In genomic region chr4:148360931-148361330, GRCm38 (mm10) we compare ENCODE assay signal across 11 mouse cellular contexts.
A peak's percentile ranks its signal among the peaks of the same experiment; 100 is the strongest.
DNase-seq lines count a peak whose midpoint lies in the region; ATAC-seq lines count a peak whose summit lies in the region.
"Had no signal": no experiment of that assay in that cellular context is flagged by ENCODE, and none has a peak within 500 bp of the region (broad histone marks: within the 10 kb centered on the region; RNA-seq: fewer than 3 reads in every experiment).

No protein-coding gene starts in this region.

- H3K27me3 ChIP-seq in limb, embryonic 15.5 days, result no peaks in the 10 kb centered on the region
- no peaks in the 10 kb centered on the region for H3K27me3 ChIP-seq in limb, embryonic 10.5 days (ENCODE audit: low read depth, poor library complexity, severe bottlenecking)
- no peaks in the 10 kb centered on the region for H3K27me3 ChIP-seq in kidney, embryonic 16.5 days (ENCODE audit: insufficient read depth, low read length)
- H3K27me3 ChIP-seq: kidney, embryonic 15.5 days had no signal

- 63% methylated on average over 9 of the region's 9 CpGs for WGBS in limb, embryonic 15.5 days
- 85% methylated on average over 9 of the region's 9 CpGs for WGBS in limb, embryonic 10.5 days
- WGBS in kidney, embryonic 16.5 days, result 75% methylated on average over 9 of the region's 9 CpGs

- no peaks in the 10 kb centered on the region for H3K36me3 ChIP-seq in limb, embryonic 15.5 days
- H3K36me3 ChIP-seq in limb, embryonic 10.5 days, result no peaks in the 10 kb centered on the region
- no peaks in the 10 kb centered on the region for H3K36me3 ChIP-seq in kidney, embryonic 16.5 days (ENCODE audit: insufficient read depth, low read length)
- H3K36me3 ChIP-seq: kidney, embryonic 15.5 days had no signal

- no peaks in the 10 kb centered on the region for H3K9me3 ChIP-seq in limb, embryonic 15.5 days
- no peaks in the 10 kb centered on the region for H3K9me3 ChIP-seq in limb, embryonic 10.5 days (replicated peaks)
- no peaks in the 10 kb centered on the region for H3K9me3 ChIP-seq in kidney, embryonic 16.5 days (ENCODE audit: low read length)
- H3K9me3 ChIP-seq: kidney, embryonic 15.5 days had no signal

- no peaks in the 10 kb centered on the region for H3K4me1 ChIP-seq in limb, embryonic 15.5 days
- H3K4me1 ChIP-seq in limb, embryonic 10.5 days, result peaks cover 6% of the 10 kb centered on the region
- no peaks in the 10 kb centered on the region for H3K4me1 ChIP-seq in kidney, embryonic 16.5 days (ENCODE audit: insufficient read depth, low read length)
- H3K4me1 ChIP-seq: kidney, embryonic 15.5 days had no signal

- H3K4me3 ChIP-seq in limb, embryonic 15.5 days, result no peak overlapping the region
- H3K4me3 ChIP-seq in limb, embryonic 10.5 days, result no peak overlapping the region
- H3K4me3 ChIP-seq in kidney, embryonic 16.5 days (ENCODE audit: low read length), result no peak overlapping the region
- H3K4me3 ChIP-seq: kidney, embryonic 15.5 days had no signal

- no peak overlapping the region for H3K9ac ChIP-seq in limb, embryonic 15.5 days
- H3K9ac ChIP-seq in kidney, embryonic 16.5 days (replicated peaks; ENCODE audit: low read length), result no peak overlapping the region
- H3K9ac ChIP-seq: kidney, embryonic 15.5 days had no signal

- no peak overlapping the region for H3K4me2 ChIP-seq in limb, embryonic 15.5 days
- H3K4me2 ChIP-seq in kidney, embryonic 16.5 days (replicated peaks; ENCODE audit: low read depth, low read length), result no peak overlapping the region
- H3K4me2 ChIP-seq: kidney, embryonic 15.5 days had no signal

- DNase-seq in limb, embryonic 10.5 days (ENCODE audit: low spot score), result no peak
- peak; percentile 46 to 61 for DNase-seq in frontal cortex, postnatal 10 days (ENCODE audit: low spot score in 2 of 2)
- DNase-seq in left cerebral cortex, adult 18-20 months (ENCODE audit: low spot score in 2 of 2), result peak; percentile 63 to 83
- peak; percentile 69 to 83 for DNase-seq in right cerebral cortex, postnatal 36 days (ENCODE audit: low spot score in 2 of 2)
- DNase-seq in adrenal gland, postnatal 14 days, result no peak
- DNase-seq: heart, adult 18-20 months; lung, postnatal 14 days had no signal

- ATAC-seq in limb, embryonic 15.5 days (ENCODE audit: insufficient number of reproducible peaks, low FRiP score, low TSS enrichment, low read depth), result 0 out of 2 replicates have a peak, but pooled peaks have one; percentile 11
- no peak for ATAC-seq in granulocyte monocyte progenitor cell, adult 5-6 weeks (replicated peaks; ENCODE audit: poor library complexity, severe bottlenecking)
- no peak for ATAC-seq in kidney, embryonic 16.5 days (ENCODE audit: low FRiP score, low TSS enrichment)

- no peak overlapping the region for H3K27ac ChIP-seq in limb, embryonic 15.5 days
- no peak overlapping the region for H3K27ac ChIP-seq in limb, embryonic 10.5 days
- H3K27ac ChIP-seq in kidney, embryonic 16.5 days (ENCODE audit: low read length), result no peak overlapping the region
- H3K27ac ChIP-seq: kidney, embryonic 15.5 days had no signal

Comparison
In these comparisons a context has a peak if more than half of its experiments do, and no peak if none do; other contexts are left out.
1. DNase-seq: peak in frontal cortex, postnatal 10 days (2 of 2), left cerebral cortex, adult 18-20 months (2 of 2) and right cerebral cortex, postnatal 36 days (2 of 2); none in limb, embryonic 10.5 days (single experiment) and adrenal gland, postnatal 14 days (single experiment).